Mouse (Mus musculus) embryo, embryonic 11 days (tissue): ENCODE results near the gene Olfr1056.
"Not testable (repeated sequence)": the region's sequence is repeated elsewhere in the genome, so short reads cannot be mapped to it uniquely, and the experiment has no call there.

ENCODE experiments used
- DNase-seq: peaks from one replicate; pipeline ENCODE4 v3.0.0-alpha.2; 2015

The Olfr1056 gene

GRCm38 (mm10) chr2:86362369-86362768, at the start of gene Olfr1056:
TSS of gene Olfr1056 (minus strand) at chr2:86362469.
- no peak for DNase-seq

- DNase-seq, result no peak
Measured at GRCm38 (mm10) chr2:86395114-86395513, 32.8 kb upstream of the Olfr1056 start.

DNA sequence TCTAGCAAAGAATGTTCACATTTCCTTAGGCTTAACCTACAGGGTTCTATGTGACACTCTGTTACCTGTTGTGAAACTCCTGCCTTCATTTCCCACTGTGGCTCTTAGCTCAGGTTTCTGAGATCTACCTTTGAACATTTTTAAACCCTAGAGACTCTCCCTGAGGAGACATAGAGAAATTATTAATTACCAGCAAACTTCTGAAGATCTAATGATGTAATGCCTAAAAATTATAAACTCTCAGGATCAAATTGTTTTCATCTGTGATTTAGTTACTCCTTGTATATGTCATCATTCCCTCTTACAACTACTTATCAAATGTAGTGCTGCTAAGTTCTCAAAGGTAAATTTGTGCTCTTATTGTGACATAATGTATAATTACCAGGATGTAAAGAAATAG, 26.2 kb upstream of the Olfr1056 start, which contains the start of gene Olfr1058:
Olfr1058 (minus strand) TSS at position 101 of the 400 bp plus-strand sequence.
- not testable (repeated sequence) for DNase-seq

DNA sequence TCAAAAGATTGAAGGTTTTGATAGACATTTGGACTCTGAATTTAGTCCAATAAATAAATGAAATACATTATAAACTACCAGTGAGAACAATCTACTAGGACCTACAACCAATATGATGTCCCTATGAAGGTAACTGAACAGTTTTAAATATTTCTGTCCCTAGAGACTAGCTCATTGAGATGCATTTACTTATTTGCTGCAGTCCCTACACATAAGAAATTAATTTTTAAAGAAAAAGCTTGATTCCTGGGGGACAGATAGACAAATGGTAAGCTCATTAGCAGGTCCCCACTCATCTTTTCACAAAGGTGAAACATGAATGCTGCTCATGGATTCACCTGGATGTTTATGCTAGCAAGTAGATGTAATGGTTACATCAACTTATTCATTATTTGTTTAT, 16.0 kb upstream of the Olfr1056 start, which contains the start of gene Olfr1057:
Olfr1057 (minus strand) TSS at position 101 of the 400 bp plus-strand sequence.
- no peak for DNase-seq

DNA sequence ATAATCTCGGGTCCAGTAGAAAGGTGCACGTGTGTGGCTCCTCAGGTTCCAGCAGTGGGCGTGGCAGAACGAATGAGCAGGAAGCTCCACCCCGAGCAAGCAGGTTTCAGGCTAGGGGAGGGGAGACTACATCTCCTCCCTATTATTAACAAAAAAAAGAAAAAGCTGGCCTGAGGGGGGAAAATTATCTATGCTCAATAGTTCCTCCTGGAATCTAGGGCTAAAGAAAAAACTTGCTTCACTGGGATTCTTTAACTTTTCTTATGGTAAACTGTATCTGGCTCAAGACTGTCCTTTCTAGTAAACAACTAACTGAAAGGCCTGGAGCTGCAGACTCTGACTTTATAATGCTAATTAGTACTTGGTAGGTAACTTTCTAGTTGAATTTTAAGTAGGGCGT, 4.1 kb upstream of the Olfr1056 start:
- not testable (repeated sequence) for DNase-seq

- not testable (repeated sequence) for DNase-seq
Measured at GRCm38 (mm10) chr2:86351751-86352150, 10.5 kb downstream of the Olfr1056 start.

GRCm38 (mm10) chr2:86350184-86350583, 12.1 kb downstream of the Olfr1056 start, which contains the start of gene Olfr1055:
TSS of gene Olfr1055 (minus strand) at chr2:86350284.
- no peak for DNase-seq

DNA sequence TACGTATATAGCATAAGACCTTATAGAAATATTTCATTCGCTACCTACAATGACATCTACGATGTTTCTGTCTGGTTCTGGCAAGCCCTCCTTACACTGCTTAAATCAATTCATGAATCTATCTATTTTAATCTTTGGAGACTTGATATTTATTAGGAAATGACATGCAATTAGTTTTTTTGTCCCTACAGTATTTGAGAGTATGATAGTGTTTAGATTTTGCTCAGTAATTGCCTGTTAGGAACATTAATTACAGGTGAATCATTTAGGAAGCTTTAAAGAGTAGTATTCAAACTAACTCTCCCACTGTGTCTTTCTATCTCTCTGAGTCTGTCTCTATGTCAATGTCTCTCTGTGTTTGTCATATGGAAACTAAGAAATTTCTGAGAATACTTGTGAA, 26.9 kb downstream of the Olfr1056 start, which contains the start of gene Olfr1054:
Olfr1054 (minus strand) TSS at position 101 of the 400 bp plus-strand sequence.
- DNase-seq, result no peak

GRCm38 (mm10) chr2:86315184-86315583, 47.1 kb downstream of the Olfr1056 start, which contains the start of gene Olfr1053:
TSS of gene Olfr1053 (minus strand) at chr2:86315284.
- DNase-seq, result no peak
